Mouse (Mus musculus) embryonic facial prominence, embryonic 14.5 days (tissue): Measurements from ENCODE around the gene Rdm1. TPM values are rescaled to one million over a fixed set of nuclear protein-coding genes. Genes with fewer than 3 reads are reported as not detected.
"Not testable (repeated sequence)": the region's sequence is repeated elsewhere in the genome, so short reads cannot be mapped to it uniquely, and the experiment has no call there.

Experiments
- ATAC-seq: fragments of 200-750 bp; cut with Nextera tagmentation; 2 replicates; pipeline ENCODE4 v1.8.0; 2017; ENCODE audit warnings: low read depth, moderate number of reproducible peaks, moderate TSS enrichment
- DNase-seq: peaks from one replicate; pipeline ENCODE4 v3.0.0-alpha.2; 2015; ENCODE audit warnings: low spot score
- H3K27ac ChIP-seq: fragments of 300-500 bp; sonication (generic); replicated peaks from 2 replicates; pipeline ENCODE4 v1.5.1; 2014; ENCODE audit warnings: low read depth, mild to moderate bottlenecking, low read length, moderate library complexity
- H3K27me3 ChIP-seq: fragments of 300-500 bp; sonication (generic); replicated peaks from 2 replicates; pipeline ENCODE4 v1.6.1; 2014; ENCODE audit warnings: low read length; ENCODE audit not compliant: control insufficient read depth, insufficient read depth
- H3K36me3 ChIP-seq: fragments of 300-500 bp; sonication (generic); 2 replicates; pipeline ENCODE4 v1.6.1; 2014; ENCODE audit warnings: low read length, mixed read lengths; ENCODE audit not compliant: control insufficient read depth, insufficient read depth
- H3K4me1 ChIP-seq: fragments of 300-500 bp; sonication (generic); 2 replicates; pipeline ENCODE4 v1.6.1; 2014; ENCODE audit warnings: antibody characterized with exemption, low read length; ENCODE audit not compliant: control insufficient read depth, insufficient read depth
- H3K4me2 ChIP-seq: fragments of 300-500 bp; sonication (generic); 2 replicates; pipeline ENCODE4 v1.6.1; 2014; ENCODE audit warnings: low read depth, mild to moderate bottlenecking, low read length, moderate library complexity, mixed read lengths
- H3K4me3 ChIP-seq: fragments of 300-500 bp; sonication (generic); 2 replicates; pipeline ENCODE4 v1.5.1; 2014; ENCODE audit warnings: low read depth, mild to moderate bottlenecking, low read length
- H3K9ac ChIP-seq: fragments of 300-500 bp; sonication (generic); 2 replicates; pipeline ENCODE4 v1.6.1; 2014; ENCODE audit warnings: low read depth, mild to moderate bottlenecking, low read length, moderate library complexity, mixed read lengths
- H3K9me3 ChIP-seq: fragments of 300-500 bp; sonication (generic); 2 replicates; pipeline ENCODE4 v1.6.1; 2016; ENCODE audit warnings: low read length; ENCODE audit not compliant: control insufficient read depth
- WGBS: fragments of 180-500 bp; shearing (Covaris S2); extraction: QIAGEN DNeasy Blood & Tissue Kit; methylation state at CpG from one replicate; pipeline ENCODE4 v1.1.7; 2014; 5-methylcytosine and 5-hydroxymethylcytosine counted together
- polyA plus RNA-seq: library from polyadenylated mRNA; unstranded; fragments of >200 nt; fragmentation: Nextera tagmentation; extraction: Ambion mirVana; gene quantifications from 2 replicates; pipeline ENCODE4 v1.2.1, GENCODE M21; 2014

The Rdm1 gene
- polyA plus RNA-seq, 1 experiment from 2014 or later, result 34.9 TPM

DNA sequence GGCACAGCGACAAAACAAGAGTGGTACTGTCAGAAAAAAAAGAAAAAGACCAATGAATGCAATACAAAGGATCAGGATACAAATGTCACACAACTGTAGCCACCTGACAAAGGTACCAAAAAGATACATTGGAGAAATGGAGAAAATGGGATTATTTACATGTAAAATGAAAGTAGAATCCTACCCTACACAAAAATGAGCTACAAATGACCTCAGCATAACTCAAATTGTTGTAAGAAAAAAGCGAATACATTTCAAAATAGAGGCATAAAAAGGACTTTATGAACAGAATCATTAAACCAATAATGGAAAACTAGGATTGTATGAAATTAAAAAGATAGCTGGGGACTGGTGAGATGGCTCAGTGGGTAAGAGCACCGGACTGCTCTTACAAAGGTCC is 17.6 kb downstream of the Rdm1 start:
- Histone ChIP-seq H3K4me1 (no peaks in the 10 kb centered on the region), H3K9ac (no peak overlapping the region), H3K4me2 (no peak overlapping the region), H3K4me3 (no peak overlapping the region), H3K27me3 (no peaks in the 10 kb centered on the region), H3K36me3 (no peaks in the 10 kb centered on the region), H3K27ac (no peak overlapping the region), H3K9me3 (no peaks in the 10 kb centered on the region)
- WGBS, result 56% methylated on average over 3 of the region's 3 CpGs
- ATAC-seq, result no peak
- DNase-seq, result no peak

DNA sequence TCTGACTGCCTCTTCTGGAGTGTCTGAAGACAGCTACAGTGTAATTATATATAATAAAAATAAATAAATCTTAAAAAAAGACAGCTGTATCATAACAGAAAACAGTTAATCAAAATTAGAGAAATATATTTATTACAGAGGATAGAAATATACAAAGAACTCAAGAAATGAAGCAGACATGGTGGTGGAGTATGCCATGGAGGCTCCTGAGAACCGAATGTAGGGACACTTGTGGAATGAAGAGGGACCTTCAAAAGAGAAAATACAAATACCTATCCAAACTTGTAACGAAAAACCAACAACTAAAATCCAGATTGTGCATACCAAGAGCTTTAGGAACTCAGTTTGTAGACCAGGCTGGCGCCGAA is 18.0 kb downstream of the Rdm1 start:
- not testable (repeated sequence) for H3K4me3 ChIP-seq, H3K9me3 ChIP-seq, H3K9ac ChIP-seq, H3K27ac ChIP-seq, H3K27me3 ChIP-seq, H3K36me3 ChIP-seq, H3K4me2 ChIP-seq, H3K4me1 ChIP-seq, DNase-seq, ATAC-seq
- under 1% methylated on average over 4 of the region's 4 CpGs for WGBS

DNA sequence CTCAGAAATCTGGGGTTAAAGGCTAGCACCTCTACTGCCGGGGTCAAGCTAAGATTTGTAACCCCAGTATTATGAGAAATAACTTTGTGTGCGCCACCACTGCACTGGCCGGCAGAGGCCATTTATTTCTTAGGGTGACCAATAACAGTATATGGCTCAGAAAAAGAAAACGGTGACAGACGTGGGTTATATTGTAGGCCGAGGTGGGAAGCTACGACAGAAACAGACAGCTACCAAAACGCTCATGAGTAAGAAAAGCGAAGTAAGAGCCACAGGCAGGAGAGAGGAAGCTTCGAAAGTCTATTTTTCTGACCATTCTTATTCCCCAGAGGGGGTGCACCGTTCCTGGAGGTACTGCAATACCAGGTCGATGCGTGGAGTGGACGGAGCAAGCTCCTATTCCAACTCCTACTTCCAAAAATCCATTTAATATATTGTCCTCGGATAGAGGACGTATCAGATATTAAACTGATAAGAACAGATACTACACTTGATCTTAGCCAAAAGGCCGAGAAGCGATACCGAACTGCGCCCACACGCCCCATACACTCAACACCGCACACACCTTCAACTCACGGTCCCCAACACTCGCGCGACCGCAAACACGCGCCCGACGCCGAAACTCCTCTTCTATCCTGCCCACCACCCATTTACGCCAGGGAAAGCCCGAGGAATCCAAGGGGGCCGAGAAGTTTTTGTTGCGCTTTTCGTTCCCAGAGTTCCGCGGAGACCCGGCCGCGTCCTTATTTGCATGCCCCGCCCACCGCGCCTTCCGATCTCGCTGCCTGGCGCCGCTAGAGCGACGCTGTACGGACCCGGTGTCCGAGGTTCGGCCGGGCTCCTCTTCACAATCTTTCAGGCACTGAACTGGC is 18.7 kb downstream of the Rdm1 start:
- peak overlapping the region; percentile 46 for H3K4me2 ChIP-seq
- ATAC-seq (peak; percentile 84), DNase-seq (peak; percentile 91)
- H3K4me1 ChIP-seq, H3K36me3 ChIP-seq, H3K9me3 ChIP-seq, H3K27me3 ChIP-seq: not testable (repeated sequence)
- peak overlapping the region; percentile 29 for H3K4me3 ChIP-seq
- H3K9ac ChIP-seq, result peak overlapping the region; percentile 64
- WGBS, result under 1% methylated on average over 41 of the region's 56 CpGs
- H3K27ac ChIP-seq, result peak overlapping the region; percentile 91

DNA sequence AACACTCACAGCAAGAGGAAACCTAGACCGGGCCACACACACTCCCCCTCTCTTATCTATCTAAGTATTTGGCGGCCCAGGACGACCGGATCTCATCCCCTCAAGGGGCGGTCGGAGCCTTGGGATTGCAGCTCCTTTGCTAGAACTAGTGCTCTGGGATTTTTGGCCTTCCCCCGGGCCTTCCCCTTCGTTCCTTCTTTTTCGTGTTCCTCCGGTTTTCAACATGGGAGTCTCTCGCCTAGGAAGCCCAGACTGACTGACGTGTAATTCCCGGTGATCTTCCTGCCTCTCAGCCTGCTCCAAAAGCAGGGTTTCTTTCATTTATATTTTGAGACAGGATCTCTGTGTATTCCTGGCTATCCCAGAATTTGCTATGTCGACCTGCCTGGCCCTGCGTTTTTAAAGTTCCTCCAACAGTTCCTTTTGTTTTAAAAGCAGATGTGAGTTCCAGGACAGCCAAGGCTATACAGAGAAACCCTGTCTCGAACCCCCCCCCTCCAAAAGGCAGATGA is 19.3 kb downstream of the Rdm1 start:
- not testable (repeated sequence) for H3K36me3 ChIP-seq, H3K27me3 ChIP-seq, H3K4me1 ChIP-seq, ATAC-seq, H3K9me3 ChIP-seq, DNase-seq
- 10% methylated on average over 15 of the region's 16 CpGs for WGBS
- H3K4me2 ChIP-seq, result peak overlapping the region; percentile 46
- H3K27ac ChIP-seq, result peak overlapping the region; percentile 91
- peak overlapping the region; percentile 29 for H3K4me3 ChIP-seq
- H3K9ac ChIP-seq, result peak overlapping the region; percentile 64

DNA sequence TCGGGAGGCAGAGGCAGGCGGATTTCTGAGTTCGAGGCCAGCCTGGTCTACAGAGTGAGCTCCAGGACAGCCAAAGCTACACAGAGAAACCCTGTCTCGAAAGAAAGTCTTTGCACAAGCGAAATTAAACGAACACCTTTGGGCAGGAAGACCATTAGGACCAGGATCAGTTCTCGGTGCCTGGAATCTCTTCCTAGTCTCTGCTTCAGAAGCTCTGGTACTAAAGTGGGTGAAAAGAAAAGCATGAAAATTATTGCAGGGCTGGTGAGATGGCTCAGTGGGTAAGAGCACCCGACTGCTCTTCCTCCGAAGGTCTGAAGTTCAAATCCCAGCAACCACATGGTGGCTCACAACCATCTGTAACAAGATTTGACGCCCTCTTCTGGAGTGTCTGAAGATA is 20.1 kb downstream of the Rdm1 start:
- not testable (repeated sequence) for H3K4me1 ChIP-seq, H3K9me3 ChIP-seq, H3K9ac ChIP-seq, H3K4me2 ChIP-seq, ATAC-seq, H3K4me3 ChIP-seq, H3K27me3 ChIP-seq, H3K27ac ChIP-seq, DNase-seq, H3K36me3 ChIP-seq
- 93% methylated on average over 10 of the region's 10 CpGs for WGBS

DNA sequence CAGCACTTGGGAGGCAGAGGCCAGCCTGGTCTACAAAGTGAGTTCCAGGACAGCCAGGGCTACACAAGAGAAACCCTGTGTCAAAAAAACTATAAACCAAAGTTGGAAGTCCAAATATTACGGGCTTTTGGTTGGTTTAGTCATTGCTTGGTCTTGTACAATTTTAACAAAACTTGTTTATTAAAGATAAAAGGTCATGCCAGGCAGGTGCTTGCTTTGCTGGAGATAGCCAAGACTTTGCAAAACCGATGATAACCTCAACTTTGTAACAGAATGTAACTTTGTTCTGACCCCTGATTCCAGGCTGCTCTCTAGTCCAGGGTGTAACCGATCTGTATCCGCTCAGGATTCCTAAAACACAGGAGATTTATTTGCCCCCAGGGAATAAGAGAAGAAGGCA is 29.4 kb downstream of the Rdm1 start:
- no peak for ATAC-seq
- Histone ChIP-seq H3K4me1 (no peaks in the 10 kb centered on the region), H3K36me3 (no peaks in the 10 kb centered on the region), H3K4me2 (no peak overlapping the region), H3K27me3 (no peaks in the 10 kb centered on the region), H3K9ac (no peak overlapping the region), H3K9me3 (no peaks in the 10 kb centered on the region), H3K4me3 (no peak overlapping the region), H3K27ac (no peak overlapping the region)
- WGBS, result 82% methylated on average over 4 of the region's 4 CpGs
- no peak for DNase-seq

DNA sequence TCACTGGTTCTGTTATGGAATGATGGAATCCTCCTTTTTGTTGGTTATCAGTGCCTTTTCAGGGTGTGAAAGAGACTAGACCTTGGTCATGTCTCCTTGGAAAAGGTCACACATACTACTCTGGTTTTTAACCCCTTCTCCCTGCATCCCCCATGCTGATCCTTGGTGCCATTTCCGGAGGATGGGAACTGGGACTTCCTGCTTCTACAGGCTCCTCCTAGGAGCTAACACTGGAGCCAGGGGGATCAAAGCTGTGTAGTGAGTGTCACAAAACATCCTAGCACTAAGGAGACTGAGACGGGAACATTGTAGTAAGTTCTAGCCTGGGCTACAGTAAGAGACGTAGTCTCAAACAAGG is 30.5 kb downstream of the Rdm1 start:
- H3K4me2 ChIP-seq, result peak overlapping the region; percentile 46
- no peaks in the 10 kb centered on the region for H3K9me3 ChIP-seq
- peak overlapping the region; percentile 91 for H3K27ac ChIP-seq
- peak; percentile 20 for ATAC-seq
- H3K4me3 ChIP-seq, result peak overlapping the region; percentile 18
- H3K4me1 ChIP-seq, result no peaks in the 10 kb centered on the region
- no peaks in the 10 kb centered on the region for H3K27me3 ChIP-seq
- H3K36me3 ChIP-seq, result no peaks in the 10 kb centered on the region
- 8% methylated on average over 3 of the region's 3 CpGs for WGBS
- H3K9ac ChIP-seq, result peak overlapping the region; percentile 61; the same call in 1 of the 2 replicates
- DNase-seq, result no peak

DNA sequence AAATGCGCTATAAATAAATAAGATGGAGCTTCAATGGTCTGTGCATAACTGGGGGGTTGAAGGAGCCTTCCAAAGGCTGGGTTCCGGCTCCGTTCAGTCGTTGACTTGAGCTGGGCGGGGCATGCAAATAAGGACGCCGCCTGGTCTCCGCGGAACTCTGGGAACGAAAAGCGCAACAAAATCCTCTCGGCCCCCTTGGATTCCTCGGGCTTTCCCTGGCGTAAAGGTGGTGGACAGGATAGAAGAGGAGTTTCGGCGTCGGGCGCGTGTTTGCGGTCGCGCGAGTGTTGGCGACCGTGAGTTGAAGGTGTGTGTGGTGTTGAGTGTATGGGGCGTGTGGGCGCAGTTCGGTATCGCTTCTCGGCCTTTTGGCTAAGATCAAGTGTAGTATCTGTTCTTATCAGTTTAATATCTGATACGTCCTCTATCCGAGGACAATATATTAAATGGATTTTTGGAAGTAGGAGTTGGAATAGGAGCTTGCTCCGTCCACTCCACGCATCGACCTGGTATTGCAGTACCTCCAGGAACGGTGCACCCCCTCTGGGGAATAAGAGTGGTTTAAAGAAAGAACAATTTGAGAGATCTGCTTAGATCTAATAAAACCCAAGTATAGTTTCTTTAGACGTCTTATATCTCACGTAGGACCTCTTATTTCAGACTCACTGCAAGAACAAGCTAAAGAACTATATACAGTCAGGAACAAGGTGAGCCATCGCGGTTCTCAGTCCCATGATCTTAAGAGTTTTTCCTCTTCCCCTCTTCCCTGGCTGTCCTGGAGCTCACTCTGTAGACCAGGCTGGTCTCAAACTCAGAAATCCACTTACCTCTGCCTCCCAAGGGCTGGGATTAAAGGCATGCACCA is 31.1 kb downstream of the Rdm1 start:
- not testable (repeated sequence) for H3K9me3 ChIP-seq, H3K27me3 ChIP-seq, H3K36me3 ChIP-seq, H3K4me1 ChIP-seq
- ATAC-seq, result peak; percentile 94
- DNase-seq, result peak; percentile 98
- H3K4me3 ChIP-seq, result peak overlapping the region; percentile 18
- WGBS, result 1% methylated on average over 37 of the region's 40 CpGs
- H3K9ac ChIP-seq, result peak overlapping the region; percentile 61; the same call in 1 of the 2 replicates
- peak overlapping the region; percentile 46 for H3K4me2 ChIP-seq
- peak overlapping the region; percentile 91 for H3K27ac ChIP-seq
